Mouse (Mus musculus): ENCODE data around the gene Gbp2b.
"Not testable (repeated sequence)": the region's sequence is repeated elsewhere in the genome, so short reads cannot be mapped to it uniquely, and the experiment has no call there.

The Gbp2b gene

GRCm38 (mm10) chr3:142620956-142621562 lies 26.4 kb downstream of the Gbp2b start:
- DNase-seq = peak; percentile 23

- no peak for DNase-seq
Observed at GRCm38 (mm10) chr3:142630385-142630784, 35.7 kb downstream of the Gbp2b start.

GRCm38 (mm10) chr3:142640201-142640600 lies 45.6 kb downstream of the Gbp2b start:
- peak; percentile 59 for DNase-seq

- DNase-seq = peak; percentile 68
Observed at GRCm38 (mm10) chr3:142645949-142646348, 51.3 kb downstream of the Gbp2b start.

GRCm38 (mm10) chr3:142647836-142648235 lies 53.2 kb downstream of the Gbp2b start:
- DNase-seq = not testable (repeated sequence)

- no peak for DNase-seq
Observed at GRCm38 (mm10) chr3:142650205-142650604, 55.6 kb downstream of the Gbp2b start.

GRCm38 (mm10) chr3:142664723-142665122 lies 70.1 kb downstream of the Gbp2b start:
- no peak for DNase-seq
